Mouse (Mus musculus) layer of hippocampus, postnatal 10 days (tissue): Measurements from ENCODE around the gene Csta1. TPM values are rescaled to one million over a fixed set of nuclear protein-coding genes. Genes with fewer than 3 reads are reported as not detected.

Experiments used
- DNase-seq, 2 experiments: peaks; one replicate each; pipeline ENCODE4 v3.0.0; 2021; ENCODE audit warnings: low spot score in 2 of 2
- total RNA-seq, 2 experiments: library from RNA; stranded (reverse); gene quantifications; 2 replicates each; pipeline ENCODE4 v1.2.3; 2021

Csta1 gene
- total RNA-seq, 2 experiments from 2014 or later = not detected

DNA sequence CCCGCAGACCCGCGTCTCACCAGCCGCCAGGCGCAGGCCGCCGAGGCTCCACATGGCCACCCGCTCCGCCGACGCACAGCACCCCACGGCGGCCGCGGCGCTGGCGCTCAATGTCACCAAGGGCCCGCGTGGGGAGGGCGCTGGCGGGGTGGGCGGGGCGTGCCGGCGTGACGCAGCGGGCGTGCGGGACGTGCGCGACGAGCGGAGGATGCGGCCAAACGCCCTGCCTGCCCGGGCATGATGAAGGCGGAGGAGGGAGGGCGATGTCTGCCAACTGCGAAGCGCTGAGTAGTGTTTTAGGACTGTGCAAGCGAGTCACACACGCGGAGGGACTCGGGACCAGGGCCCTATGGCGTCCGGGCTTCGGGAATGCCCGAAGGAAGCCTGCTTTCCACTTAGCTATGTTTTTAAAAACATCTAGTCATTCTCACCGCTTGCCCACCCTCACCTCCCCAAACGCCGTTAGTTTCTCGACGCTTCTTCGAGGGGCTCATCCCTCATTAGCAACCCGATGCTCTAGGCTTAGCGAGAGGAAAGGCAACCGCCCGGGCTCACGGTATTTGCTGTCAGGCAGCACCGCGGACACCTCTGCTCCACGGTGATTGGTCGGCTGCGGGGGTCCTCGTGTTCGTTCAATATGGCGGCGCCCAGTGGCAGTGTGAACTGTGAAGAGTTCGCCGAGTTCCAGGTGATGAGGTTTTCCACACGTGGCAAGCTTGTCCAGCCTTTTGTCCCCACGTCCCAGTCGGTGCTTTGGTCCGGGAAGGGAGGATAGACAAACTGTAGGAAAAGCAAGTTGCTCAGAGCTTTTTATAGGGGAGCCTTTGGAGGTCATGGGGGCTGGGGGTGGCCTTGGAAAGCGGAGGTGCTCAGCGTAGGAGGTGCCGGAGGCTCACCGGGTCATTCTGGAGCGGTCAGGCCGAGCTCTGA lies 59.3 kb downstream of the Csta1 start, which contains the start of the genes Fam162a and Ccdc58:
TSS of gene Fam162a (minus strand) at position 145 of the 930 bp plus-strand sequence.
TSS of gene Ccdc58 (plus strand) at position 236 of the 930 bp plus-strand sequence.
- DNase-seq = peak; percentile 92 to 96

DNA sequence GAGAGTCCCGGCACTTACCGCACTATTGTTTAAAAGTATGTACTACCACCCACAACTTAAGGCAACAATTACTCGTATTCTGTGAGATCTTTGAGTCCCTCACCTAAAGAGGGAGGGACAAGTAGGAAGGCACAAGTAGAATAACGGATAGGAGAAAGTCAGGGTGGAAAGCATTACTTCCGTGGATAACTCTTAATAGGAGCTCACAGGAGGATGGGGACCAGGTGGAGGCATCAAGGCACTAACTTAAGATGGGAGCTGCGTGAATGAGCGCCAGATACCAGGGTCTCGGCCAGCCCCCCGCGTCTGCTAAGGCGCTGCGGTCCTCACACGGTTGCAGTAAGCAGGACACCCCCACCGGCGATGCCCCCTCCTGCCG lies 60.0 kb downstream of the Csta1 start:
- DNase-seq = no peak

Other genes with a start within 250 kb of the Csta1 start
- 1 to 10 TPM; 1.9 to 2.3 TPM for gene Parp9, start 192.8 kb downstream of the Csta1 start, total RNA-seq
- 1 to 10 TPM; 2.9 to 3.3 TPM for gene Dtx3l, start 192.1 kb downstream of the Csta1 start, total RNA-seq
- 100 to 1,000 TPM in 1 of 2 experiments, 10 to 100 TPM in 1; 96.2 to 102 TPM for gene Kpna1, start 152.5 kb downstream of the Csta1 start, total RNA-seq
- gene Wdr5b, start 90.1 kb downstream of the Csta1 start, total RNA-seq = 1 to 10 TPM; 4.5 to 5.8 TPM
- 10 to 100 TPM; 95.2 to 95.4 TPM for gene Fam162a, start 59.6 kb downstream of the Csta1 start, total RNA-seq
- gene Ccdc58, start 59.6 kb downstream of the Csta1 start, total RNA-seq = 10 to 100 TPM; 21.5 to 22.1 TPM
- 1 to 10 TPM in 1 of 2 experiments, not detected in 1; 2.8 TPM for gene Stfa2l1, start 25.6 kb upstream of the Csta1 start, total RNA-seq
- 1 to 10 TPM in 1 of 2 experiments, not detected in 1; 3.2 TPM for gene Gm5483, start 53.0 kb upstream of the Csta1 start, total RNA-seq
- gene Gm5416, start 79.2 kb upstream of the Csta1 start, total RNA-seq = not detected
- not detected for gene 2010005H15Rik, start 90.2 kb upstream of the Csta1 start, total RNA-seq
- 1 to 10 TPM in 1 of 2 experiments, not detected in 1; 2.9 TPM for gene Stfa1, start 145.7 kb upstream of the Csta1 start, total RNA-seq
- not detected for gene BC117090, start 203.1 kb upstream of the Csta1 start, total RNA-seq
- gene BC100530, start 236.5 kb upstream of the Csta1 start, total RNA-seq = 1 to 10 TPM in 1 of 2 experiments, not detected in 1; 4.5 TPM